ENCODE assay signal across 17 mouse cellular contexts in the genomic region with DNA sequence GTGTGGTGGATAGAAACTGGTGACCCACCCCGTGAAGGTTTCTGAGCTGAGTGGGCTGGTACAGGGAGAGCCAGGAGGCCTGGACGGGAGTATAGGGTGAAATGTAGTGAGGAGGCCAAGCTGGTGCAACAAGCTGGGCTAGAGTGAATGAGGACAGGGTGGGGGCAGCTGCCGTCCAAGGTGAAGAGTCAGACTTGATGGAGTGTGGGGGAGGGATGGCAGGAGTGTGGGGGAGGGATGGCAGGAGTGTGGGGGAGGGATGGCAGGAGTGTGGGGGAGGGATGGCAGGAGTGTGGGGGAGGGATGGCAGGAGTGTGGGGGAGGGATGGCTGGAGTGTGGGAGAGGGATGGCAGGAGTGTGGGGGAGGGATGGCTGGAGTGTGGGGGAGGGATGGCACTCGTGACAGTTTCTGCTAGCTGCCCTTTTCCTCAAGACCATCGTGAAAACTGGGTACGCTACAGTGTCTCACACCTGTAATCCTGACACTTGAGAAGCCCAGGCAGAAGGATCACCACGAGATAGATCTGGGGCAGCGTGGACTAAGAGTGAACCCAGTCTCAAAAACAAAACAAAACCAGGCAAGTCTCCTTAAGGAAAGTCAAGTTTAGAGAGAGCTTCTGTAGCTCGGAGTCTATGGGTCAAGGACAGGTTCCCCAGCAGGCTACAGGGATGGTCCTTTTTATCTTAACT. TPM values are rescaled to one million over a fixed set of nuclear protein-coding genes. Genes with fewer than 3 reads are reported as not detected.
DNase-seq lines count a peak whose midpoint lies in the region; ATAC-seq and TF ChIP-seq lines count a peak whose summit lies in the region.
"Had no signal": no experiment of that assay in that cellular context is flagged by ENCODE, and none has a peak within 500 bp of the region (broad histone marks: within the 10 kb centered on the region; RNA-seq: fewer than 3 reads in every experiment).

No protein-coding gene starts in this region.

- H3K27me3 ChIP-seq in forebrain, embryonic 12.5 days = peaks cover 12% of the 10 kb centered on the region
- H3K27me3 ChIP-seq in forebrain, embryonic 16.5 days (replicated peaks; ENCODE audit: control insufficient read depth, insufficient read depth, low read length) = no peaks in the 10 kb centered on the region
- no peaks in the 10 kb centered on the region; the same call in 1 of the 2 replicates for H3K27me3 ChIP-seq in kidney, embryonic 16.5 days (ENCODE audit: insufficient read depth, low read length)
- peaks cover 2% of the 10 kb centered on the region for H3K27me3 ChIP-seq in CH12.LX (replicated peaks)
- H3K27me3 ChIP-seq: heart, embryonic 15.5 days; lung, embryonic 15.5 days had no signal

- H3K4me2 ChIP-seq in forebrain, embryonic 12.5 days = no peak overlapping the region
- no peak overlapping the region for H3K4me2 ChIP-seq in forebrain, embryonic 16.5 days (ENCODE audit: low read length)
- no peak overlapping the region for H3K4me2 ChIP-seq in kidney, embryonic 16.5 days (replicated peaks; ENCODE audit: low read depth, low read length)
- peak overlapping the region; percentile 55 for H3K4me2 ChIP-seq in CH12.LX (ENCODE audit: insufficient read depth, low read depth, poor library complexity, severe bottlenecking)
- H3K4me2 ChIP-seq: heart, embryonic 15.5 days; hindbrain, embryonic 13.5 days; liver, embryonic 12.5 days; lung, embryonic 15.5 days had no signal

- TF ChIP-seq POLR2A in CH12.LX (IDR thresholded peaks at IDR 0.05; ENCODE audit: low read depth, low read length) = no peak

- no peak for TF ChIP-seq CTCF in CH12.LX (conservative IDR thresholded peaks at IDR 0.05 in 1 of 2, IDR thresholded peaks at IDR 0.05 in 1 of 2; ENCODE audit: low read depth in 2 of 2, low read length in 2 of 2)

- peak overlapping the region; percentile 63 for H3K27ac ChIP-seq in forebrain, embryonic 12.5 days
- no peak overlapping the region for H3K27ac ChIP-seq in forebrain, embryonic 16.5 days (ENCODE audit: low read length)
- H3K27ac ChIP-seq in kidney, embryonic 16.5 days (ENCODE audit: low read length) = 0 out of 2 replicates have a peak overlapping the region, but pooled peaks have one; percentile 31
- no peak overlapping the region for H3K27ac ChIP-seq in CH12.LX (ENCODE audit: insufficient read depth, low read depth)
- H3K27ac ChIP-seq: heart, embryonic 15.5 days; hindbrain, embryonic 13.5 days; liver, embryonic 12.5 days; lung, embryonic 15.5 days had no signal

- TF ChIP-seq EP300 in CH12.LX (IDR thresholded peaks at IDR 0.05; ENCODE audit: low read length) = no peak

- H3K36me3 ChIP-seq in forebrain, embryonic 12.5 days (replicated peaks) = no peaks in the 10 kb centered on the region
- H3K36me3 ChIP-seq in forebrain, embryonic 16.5 days (ENCODE audit: control insufficient read depth, insufficient read depth) = no peaks in the 10 kb centered on the region
- no peaks in the 10 kb centered on the region for H3K36me3 ChIP-seq in kidney, embryonic 16.5 days (ENCODE audit: insufficient read depth, low read length)
- no peaks in the 10 kb centered on the region for H3K36me3 ChIP-seq in CH12.LX (replicated peaks in 1 of 2; ENCODE audit: control insufficient read depth in 1 of 2, insufficient read depth in 1 of 2, low read length in 1 of 2)
- H3K36me3 ChIP-seq: heart, embryonic 15.5 days; hindbrain, embryonic 13.5 days; liver, embryonic 12.5 days; lung, embryonic 15.5 days had no signal

- H3K9me3 ChIP-seq in forebrain, embryonic 12.5 days = no peaks in the 10 kb centered on the region
- no peaks in the 10 kb centered on the region for H3K9me3 ChIP-seq in forebrain, embryonic 16.5 days (ENCODE audit: control insufficient read depth, low read length)
- no peaks in the 10 kb centered on the region for H3K9me3 ChIP-seq in kidney, embryonic 16.5 days (ENCODE audit: low read length)
- H3K9me3 ChIP-seq in CH12.LX (replicated peaks; ENCODE audit: low read length) = no peaks in the 10 kb centered on the region
- H3K9me3 ChIP-seq: heart, embryonic 15.5 days; hindbrain, embryonic 13.5 days; liver, embryonic 12.5 days; lung, embryonic 15.5 days had no signal

- no peak for ATAC-seq in forebrain, embryonic 12.5 days (ENCODE audit: low FRiP score)
- no peak for ATAC-seq in forebrain, embryonic 16.5 days
- ATAC-seq in kidney, embryonic 16.5 days (ENCODE audit: low FRiP score, low TSS enrichment) = no peak
- ATAC-seq: intestine, postnatal 0 days; liver, embryonic 12.5 days had no signal

- no peak for DNase-seq in kidney, postnatal 36 days
- no peak for DNase-seq in CH12.LX (ENCODE audit: extremely low read depth)
- peak; percentile 78 for DNase-seq in R1 (ENCODE audit: low read depth, low spot score)
- no peak for DNase-seq in layer of hippocampus, adult 18-20 months (ENCODE audit: low spot score in 2 of 2)
- DNase-seq in retina, postnatal 1 day = no peak
- DNase-seq: adrenal gland, postnatal 25 days; cerebellum, adult 8-10 months; right cerebral cortex, postnatal 14 days; thymus, postnatal 36 days had no signal

- WGBS in forebrain, embryonic 12.5 days = 16% methylated on average over 9 of the region's 9 CpGs
- 31% methylated on average over 9 of the region's 9 CpGs for WGBS in forebrain, embryonic 16.5 days
- 15% methylated on average over 9 of the region's 9 CpGs for WGBS in kidney, embryonic 16.5 days

- in situ Hi-C loops in CH12.LX (cut with MboI; ENCODE audit: low pct_ligation_motif_present, low pct_unique_long_range_greater_than_20kb, low sequenced_read_pairs) = no loop called here

- H3K79me2 ChIP-seq in CH12.LX (replicated peaks; ENCODE audit: control insufficient read depth, extremely low read depth, insufficient read depth, poor library complexity, severe bottlenecking) = no peaks in the 10 kb centered on the region

- peaks cover 52% of the 10 kb centered on the region for H3K4me1 ChIP-seq in forebrain, embryonic 12.5 days
- H3K4me1 ChIP-seq in forebrain, embryonic 16.5 days (replicated peaks; ENCODE audit: control insufficient read depth, insufficient read depth, low read length) = peaks cover 16% of the 10 kb centered on the region
- peaks cover 19% of the 10 kb centered on the region for H3K4me1 ChIP-seq in kidney, embryonic 16.5 days (ENCODE audit: insufficient read depth, low read length)
- H3K4me1 ChIP-seq in CH12.LX (ENCODE audit: control insufficient read depth in 1 of 2, insufficient read depth in 2 of 2) = peaks cover 5 to 17% of the 10 kb centered on the region in 2 experiments

- dilution Hi-C loops in CH12.LX (cut with MboI; ENCODE audit: extremely low pct_ligation_motif_present, extremely low pct_unique_long_range_greater_than_20kb, low sequenced_read_pairs) = no loop called here

- no peak for TF ChIP-seq RAD21 in CH12.LX (IDR thresholded peaks at IDR 0.05; ENCODE audit: low read depth, low read length)

- H3K4me3 ChIP-seq in forebrain, embryonic 12.5 days (replicated peaks) = no peak overlapping the region
- no peak overlapping the region for H3K4me3 ChIP-seq in forebrain, embryonic 16.5 days (replicated peaks; ENCODE audit: low read length)
- no peak overlapping the region for H3K4me3 ChIP-seq in kidney, embryonic 16.5 days (ENCODE audit: low read length)
- no peak overlapping the region for H3K4me3 ChIP-seq in CH12.LX (replicated peaks in 1 of 3; ENCODE audit: low read depth in 2 of 3, low read length in 2 of 3, poor library complexity in 1 of 3)
- H3K4me3 ChIP-seq: heart, embryonic 15.5 days; hindbrain, embryonic 13.5 days; liver, embryonic 12.5 days; lung, embryonic 15.5 days had no signal

- no peak overlapping the region for H3K9ac ChIP-seq in forebrain, embryonic 12.5 days
- no peak overlapping the region for H3K9ac ChIP-seq in forebrain, embryonic 16.5 days (replicated peaks; ENCODE audit: low read depth, low read length)
- H3K9ac ChIP-seq in kidney, embryonic 16.5 days (replicated peaks; ENCODE audit: low read length) = no peak overlapping the region
- no peak overlapping the region for H3K9ac ChIP-seq in CH12.LX (ENCODE audit: insufficient read depth, low read depth)
- H3K9ac ChIP-seq: heart, embryonic 15.5 days; hindbrain, embryonic 13.5 days; liver, embryonic 12.5 days; lung, embryonic 15.5 days had no signal

TF ChIP-seq in CH12.LX, 34 proteins besides CTCF, POLR2A, EP300 and RAD21:
- no peak for TF ChIP-seq MYC (IDR thresholded peaks at IDR 0.05; ENCODE audit: low read depth, low read length)
- 0 out of 2 replicates have a peak, but pooled peaks have one; percentile 9 for TF ChIP-seq CHD2 (IDR thresholded peaks at IDR 0.05; ENCODE audit: low read length)

RNA-seq across cellular contexts. Expression of gene Zbtb34, which starts 9.0 kb away (rescaled TPM):
- 10.4 and 12.4 TPM in 2 replicates for polyA plus RNA-seq in forebrain, embryonic 12.5 days (2016; fragmentation: Nextera tagmentation; extraction: Ambion mirVana)
- polyA plus RNA-seq in forebrain, embryonic 16.5 days (2015; fragmentation: Nextera tagmentation; extraction: Ambion mirVana) = 9.0 and 10.1 TPM in 2 replicates
- 6.9 and 7.1 TPM in 2 replicates for polyA plus RNA-seq in kidney, embryonic 16.5 days (2015; fragmentation: Nextera tagmentation; extraction: Ambion mirVana)
- total RNA-seq in CH12.LX (2012; rRNA removed) (5.0 TPM in 2 replicates), CH12.LX (2014; rRNA removed) (2.0 and 3.4 TPM in 2 replicates)
- 4.5 and 5.8 TPM in 2 replicates for polyA plus RNA-seq in CH12.LX (2012; ENCODE audit: insufficient read length, low read depth)
- 10 to 100 TPM; 12.0 to 14.2 TPM for total RNA-seq in layer of hippocampus, adult 18-20 months (2021)

RNA-seq across cellular contexts. Expression of gene Zbtb43, which starts 28.2 kb away (rescaled TPM):
- polyA plus RNA-seq in forebrain, embryonic 12.5 days (2016; fragmentation: Nextera tagmentation; extraction: Ambion mirVana) = 28.2 and 30.2 TPM in 2 replicates
- 32.7 and 40.5 TPM in 2 replicates for polyA plus RNA-seq in forebrain, embryonic 16.5 days (2015; fragmentation: Nextera tagmentation; extraction: Ambion mirVana)
- 17.7 and 20.8 TPM in 2 replicates for polyA plus RNA-seq in kidney, embryonic 16.5 days (2015; fragmentation: Nextera tagmentation; extraction: Ambion mirVana)
- total RNA-seq in CH12.LX (2012; rRNA removed) (8.9 and 10.0 TPM in 2 replicates), CH12.LX (2014; rRNA removed) (9.0 and 10.9 TPM in 2 replicates)
- polyA plus RNA-seq in CH12.LX (2012; ENCODE audit: insufficient read length, low read depth) = 8.5 and 8.6 TPM in 2 replicates
- total RNA-seq in layer of hippocampus, adult 18-20 months (2021) = 10 to 100 TPM; 22.4 to 29.6 TPM

Comparison
In these comparisons a context has a peak if more than half of its experiments do, and no peak if none do; other contexts are left out.
1. H3K27ac ChIP-seq: peak in forebrain, embryonic 12.5 days (single experiment) and kidney, embryonic 16.5 days (single experiment); none in forebrain, embryonic 16.5 days (single experiment) and CH12.LX (single experiment).